8 mouse cellular contexts compared by ENCODE assay signal in the genomic region with DNA sequence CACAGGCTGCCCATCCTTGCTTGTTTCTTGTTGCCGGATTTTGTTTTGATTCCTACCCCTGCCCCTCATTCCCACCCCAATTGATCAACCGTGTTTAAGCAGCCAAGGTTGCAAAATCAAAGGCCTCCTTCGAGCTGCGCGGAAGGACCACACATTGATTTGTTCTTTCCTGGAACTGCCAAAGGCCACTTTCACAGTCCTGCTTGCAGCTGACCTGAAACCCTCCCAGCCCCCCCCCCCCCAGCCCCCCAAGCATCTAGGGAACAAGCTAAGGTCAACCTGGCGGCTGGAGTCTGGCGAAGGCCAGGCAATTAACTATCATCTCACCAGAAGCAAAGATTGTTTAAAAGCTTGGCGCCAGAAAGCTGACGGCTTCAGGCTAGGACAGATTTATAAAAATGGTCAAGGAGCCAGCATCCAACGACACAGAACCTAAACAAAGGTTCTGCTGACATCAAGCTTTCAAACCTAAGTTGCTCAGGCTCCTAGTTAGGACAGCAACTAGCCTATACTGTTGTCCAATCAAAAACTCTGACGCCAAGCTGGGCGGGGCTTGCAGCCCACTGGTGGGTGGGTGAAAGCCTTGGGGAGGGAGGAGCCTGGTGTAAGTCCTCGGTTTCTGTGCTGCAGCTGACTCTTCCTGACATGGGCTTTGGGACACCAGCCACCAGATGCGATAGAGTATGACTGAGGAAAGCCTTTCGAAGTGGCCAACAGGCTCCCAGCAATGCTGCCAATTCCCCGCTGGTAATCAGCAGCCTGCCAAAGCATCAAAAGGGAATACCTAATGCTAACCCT. TPM values are rescaled to one million over a fixed set of nuclear protein-coding genes. Genes with fewer than 3 reads are reported as not detected.
DNase-seq lines count a peak whose midpoint lies in the region; ATAC-seq and TF ChIP-seq lines count a peak whose summit lies in the region.

No protein-coding gene starts in this region.

- peaks cover 8% of the 10 kb centered on the region for H3K4me1 ChIP-seq in embryonic facial prominence, embryonic 12.5 days
- H3K4me1 ChIP-seq in heart, embryonic 15.5 days (replicated peaks): no peaks in the 10 kb centered on the region
- peaks cover 7% of the 10 kb centered on the region; the same call in 1 of the 2 replicates for H3K4me1 ChIP-seq in kidney, postnatal 0 days (replicated peaks; ENCODE audit: insufficient read depth, low read length)
- H3K4me1 ChIP-seq in lung, postnatal 0 days (ENCODE audit: insufficient read depth, low read depth, low read length): no peaks in the 10 kb centered on the region
- peaks cover 13% of the 10 kb centered on the region; the same call in 1 of the 2 replicates for H3K4me1 ChIP-seq in stomach, embryonic 14.5 days (ENCODE audit: control insufficient read depth, insufficient read depth, low read length)

- H3K9ac ChIP-seq in embryonic facial prominence, embryonic 12.5 days: no peak overlapping the region
- H3K9ac ChIP-seq in heart, embryonic 15.5 days: no peak overlapping the region
- H3K9ac ChIP-seq in kidney, postnatal 0 days (ENCODE audit: low read depth, low read length): no peak overlapping the region
- H3K9ac ChIP-seq in lung, postnatal 0 days (replicated peaks; ENCODE audit: low read depth): no peak overlapping the region
- H3K9ac ChIP-seq in stomach, embryonic 14.5 days (replicated peaks; ENCODE audit: low read depth, low read length): no peak overlapping the region

- peak; percentile 48; the same call in 1 of the 2 replicates for ATAC-seq in embryonic facial prominence, embryonic 12.5 days (ENCODE audit: insufficient number of reproducible peaks, insufficient read depth, low FRiP score, low TSS enrichment)
- ATAC-seq in heart, embryonic 15.5 days (replicated peaks; ENCODE audit: insufficient number of reproducible peaks, insufficient read depth, low FRiP score, low read depth): peak; percentile 72
- peak; percentile 88 for ATAC-seq in kidney, postnatal 0 days (replicated peaks; ENCODE audit: low FRiP score, low read depth)
- peak; percentile 90 for ATAC-seq in lung, postnatal 0 days
- peak; percentile 85 for ATAC-seq in stomach, embryonic 14.5 days (ENCODE audit: insufficient number of reproducible peaks, insufficient read depth, low FRiP score, low read depth)

- no peaks in the 10 kb centered on the region for H3K9me3 ChIP-seq in embryonic facial prominence, embryonic 12.5 days
- no peaks in the 10 kb centered on the region for H3K9me3 ChIP-seq in heart, embryonic 15.5 days (replicated peaks)
- no peaks in the 10 kb centered on the region for H3K9me3 ChIP-seq in kidney, postnatal 0 days (replicated peaks; ENCODE audit: low read length)
- H3K9me3 ChIP-seq in lung, postnatal 0 days (ENCODE audit: low read length): no peaks in the 10 kb centered on the region
- H3K9me3 ChIP-seq in stomach, embryonic 14.5 days (ENCODE audit: control insufficient read depth, low read depth, low read length): no peaks in the 10 kb centered on the region

- 23% methylated on average over 16 of the region's 16 CpGs for WGBS in embryonic facial prominence, embryonic 12.5 days
- WGBS in heart, embryonic 15.5 days: 26% methylated on average over 16 of the region's 16 CpGs
- WGBS in kidney, postnatal 0 days: 16% methylated on average over 16 of the region's 16 CpGs
- 22% methylated on average over 16 of the region's 16 CpGs for WGBS in lung, postnatal 0 days
- WGBS in stomach, embryonic 14.5 days: 13% methylated on average over 16 of the region's 16 CpGs

- no peaks in the 10 kb centered on the region for H3K36me3 ChIP-seq in embryonic facial prominence, embryonic 12.5 days
- H3K36me3 ChIP-seq in heart, embryonic 15.5 days: no peaks in the 10 kb centered on the region
- 0 out of 2 replicates have a peak, but pooled peaks cover 3% of the 10 kb centered on the region for H3K36me3 ChIP-seq in kidney, postnatal 0 days (ENCODE audit: insufficient read depth, low read length)
- no peaks in the 10 kb centered on the region for H3K36me3 ChIP-seq in lung, postnatal 0 days (ENCODE audit: insufficient read depth, low read length)
- no peaks in the 10 kb centered on the region for H3K36me3 ChIP-seq in stomach, embryonic 14.5 days (ENCODE audit: control insufficient read depth, insufficient read depth, low read length)

- H3K4me2 ChIP-seq in embryonic facial prominence, embryonic 12.5 days (replicated peaks): peak overlapping the region; percentile 38
- H3K4me2 ChIP-seq in heart, embryonic 15.5 days: peak overlapping the region; percentile 5; the same call in 1 of the 2 replicates
- H3K4me2 ChIP-seq in kidney, postnatal 0 days (ENCODE audit: low read length): peak overlapping the region; percentile 40
- peak overlapping the region; percentile 2; the same call in 1 of the 2 replicates for H3K4me2 ChIP-seq in lung, postnatal 0 days (replicated peaks; ENCODE audit: low read depth, low read length)
- peak overlapping the region; percentile 35 for H3K4me2 ChIP-seq in stomach, embryonic 14.5 days (replicated peaks; ENCODE audit: low read depth, low read length)

- no peak for TF ChIP-seq EP300 in lung, postnatal 0 days (IDR thresholded peaks at IDR 0.05)

- H3K27me3 ChIP-seq in embryonic facial prominence, embryonic 12.5 days: no peaks in the 10 kb centered on the region
- peaks cover 2% of the 10 kb centered on the region; the same call in 1 of the 2 replicates for H3K27me3 ChIP-seq in heart, embryonic 15.5 days
- no peaks in the 10 kb centered on the region for H3K27me3 ChIP-seq in kidney, postnatal 0 days (ENCODE audit: insufficient read depth, low read length)
- no peaks in the 10 kb centered on the region for H3K27me3 ChIP-seq in lung, postnatal 0 days (replicated peaks; ENCODE audit: insufficient read depth, low read length)
- H3K27me3 ChIP-seq in stomach, embryonic 14.5 days (ENCODE audit: control insufficient read depth, insufficient read depth, low read length): no peaks in the 10 kb centered on the region

- no peak overlapping the region for H3K27ac ChIP-seq in embryonic facial prominence, embryonic 12.5 days
- H3K27ac ChIP-seq in heart, embryonic 15.5 days: no peak overlapping the region
- H3K27ac ChIP-seq in kidney, postnatal 0 days: peak overlapping the region; percentile 42
- H3K27ac ChIP-seq in lung, postnatal 0 days (ENCODE audit: low read length): no peak overlapping the region
- peak overlapping the region; percentile 10; the same call in 1 of the 2 replicates for H3K27ac ChIP-seq in stomach, embryonic 14.5 days (ENCODE audit: low read length)

- no peak for TF ChIP-seq CTCF in kidney, postnatal 0 days (IDR thresholded peaks at IDR 0.05; ENCODE audit: low read depth)
- TF ChIP-seq CTCF in lung, postnatal 0 days (IDR thresholded peaks at IDR 0.05): no peak

- H3K4me3 ChIP-seq in embryonic facial prominence, embryonic 12.5 days: peak overlapping the region; percentile 2; the same call in 1 of the 2 replicates
- no peak overlapping the region for H3K4me3 ChIP-seq in heart, embryonic 15.5 days
- H3K4me3 ChIP-seq in kidney, postnatal 0 days (replicated peaks; ENCODE audit: low read depth, low read length): no peak overlapping the region
- no peak overlapping the region for H3K4me3 ChIP-seq in lung, postnatal 0 days (ENCODE audit: low read depth, low read length)
- H3K4me3 ChIP-seq in stomach, embryonic 14.5 days (ENCODE audit: low read depth, low read length): no peak overlapping the region

- DNase-seq in ovary, adult 18-20 months (ENCODE audit: low spot score): peak; percentile 58
- DNase-seq in ovary, postnatal 10 days (ENCODE audit: low spot score): no peak
- peak; percentile 94 for DNase-seq in kidney, postnatal 0 days (ENCODE audit: low spot score)
- peak; percentile 84 for DNase-seq in lung, postnatal 0 days (ENCODE audit: low spot score)
- DNase-seq in c-Kit-positive CD71-positive TER-119-positive erythroid progenitor cells, embryonic 14.5 days (ENCODE audit: low spot score): no peak

RNA-seq across cellular contexts. Expression of a gene that starts 13.0 kb away (rescaled TPM):
- 4.0 and 6.4 TPM in 2 replicates for polyA plus RNA-seq in embryonic facial prominence, embryonic 12.5 days (2016; fragmentation: Nextera tagmentation; extraction: Ambion mirVana)
- polyA plus RNA-seq in heart, embryonic 15.5 days (2015; fragmentation: Nextera tagmentation; extraction: Ambion mirVana): 0.54 and 1.2 TPM in 2 replicates
- polyA plus RNA-seq in kidney, postnatal 0 days (2015; fragmentation: Nextera tagmentation; extraction: Ambion mirVana): 6.0 and 7.3 TPM in 2 replicates
- 2.0 and 2.5 TPM in 2 replicates for polyA plus RNA-seq in lung, postnatal 0 days (2015; fragmentation: Nextera tagmentation; extraction: Ambion mirVana)
- 3.1 TPM in 2 replicates for polyA plus RNA-seq in stomach, embryonic 14.5 days (2014; fragmentation: Nextera tagmentation; extraction: Ambion mirVana)

Comparison
In these comparisons a context has a peak if more than half of its experiments do, and no peak if none do; other contexts are left out.
1. DNase-seq: peak in ovary, adult 18-20 months (single experiment), kidney, postnatal 0 days (single experiment) and lung, postnatal 0 days (single experiment); none in ovary, postnatal 10 days (single experiment) and c-Kit-positive CD71-positive TER-119-positive erythroid progenitor cells, embryonic 14.5 days (single experiment).
2. H3K27ac ChIP-seq: peak in kidney, postnatal 0 days (single experiment) and stomach, embryonic 14.5 days (single experiment); none in embryonic facial prominence, embryonic 12.5 days (single experiment), heart, embryonic 15.5 days (single experiment) and lung, postnatal 0 days (single experiment).
3. Peak in every context shown above with its lines, with median percentiles within 50 percentile points of each other: ATAC-seq and H3K4me2 ChIP-seq.